Mouse (Mus musculus) gonadal fat pad, adult 2 months (tissue): ENCODE data around the gene Kcnq5. TPM values are rescaled to one million over a fixed set of nuclear protein-coding genes. Genes with fewer than 3 reads are reported as not detected.
A peak's percentile ranks its signal among the peaks of the same experiment; 100 is the strongest.
"Not testable (repeated sequence)": the region's sequence is repeated elsewhere in the genome, so short reads cannot be mapped to it uniquely, and the experiment has no call there.

Experiments used
- DNase-seq: peaks from one replicate; pipeline ENCODE4 v3.0.0-alpha.2; 2012; ENCODE audit warnings: low read depth
- polyA plus RNA-seq: library from polyadenylated mRNA; depleted of rRNA; stranded (reverse); fragments of >200 nt; gene quantifications from 2 replicates; pipeline ENCODE4 v1.2.3, GENCODE M21; 2012

Kcnq5 gene
- polyA plus RNA-seq, 1 experiment, result 0.39 TPM

- no peak for DNase-seq
Observed at GRCm38 (mm10) chr1:21838534-21838933, 123.2 kb downstream of the Kcnq5 start.

DNA sequence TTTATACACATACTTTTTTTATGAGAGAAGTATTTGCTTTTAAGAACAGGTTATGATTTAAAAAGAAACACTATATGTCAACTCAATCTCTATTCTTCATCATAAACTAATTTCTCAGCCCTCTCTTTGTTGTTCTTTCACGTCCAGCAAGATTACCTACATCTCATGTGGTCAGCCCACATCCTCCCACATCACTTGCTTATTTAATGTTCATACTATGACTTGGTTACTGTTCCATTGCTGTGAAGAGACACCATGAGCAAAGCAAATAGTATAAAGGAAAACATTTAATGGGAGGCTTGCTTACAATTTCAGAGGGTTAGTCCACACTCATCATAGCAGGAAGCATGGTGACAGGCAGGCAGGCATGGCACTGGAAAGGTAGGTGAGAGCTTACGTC lies 124.4 kb downstream of the Kcnq5 start:
- DNase-seq, result no peak

DNA sequence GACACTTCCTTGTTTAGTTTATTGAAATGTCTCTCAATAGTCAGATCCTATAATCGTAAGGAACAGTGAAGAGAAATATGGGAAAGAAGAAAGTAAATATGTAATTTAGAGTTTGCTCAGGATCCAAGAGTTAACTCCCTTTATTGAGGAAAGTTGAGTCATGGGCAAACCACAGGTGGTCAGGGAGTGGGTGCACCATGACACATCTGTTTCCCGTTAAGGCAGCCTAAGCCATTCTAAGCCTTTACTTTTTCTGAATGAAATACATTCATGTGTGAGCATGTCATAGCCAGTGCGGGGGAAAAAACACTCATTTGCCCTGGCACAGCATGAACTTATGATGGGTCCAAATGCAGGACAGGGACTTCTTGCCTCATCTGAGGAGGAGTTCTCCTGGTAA lies 125.4 kb downstream of the Kcnq5 start:
- peak; percentile 20 for DNase-seq

DNA sequence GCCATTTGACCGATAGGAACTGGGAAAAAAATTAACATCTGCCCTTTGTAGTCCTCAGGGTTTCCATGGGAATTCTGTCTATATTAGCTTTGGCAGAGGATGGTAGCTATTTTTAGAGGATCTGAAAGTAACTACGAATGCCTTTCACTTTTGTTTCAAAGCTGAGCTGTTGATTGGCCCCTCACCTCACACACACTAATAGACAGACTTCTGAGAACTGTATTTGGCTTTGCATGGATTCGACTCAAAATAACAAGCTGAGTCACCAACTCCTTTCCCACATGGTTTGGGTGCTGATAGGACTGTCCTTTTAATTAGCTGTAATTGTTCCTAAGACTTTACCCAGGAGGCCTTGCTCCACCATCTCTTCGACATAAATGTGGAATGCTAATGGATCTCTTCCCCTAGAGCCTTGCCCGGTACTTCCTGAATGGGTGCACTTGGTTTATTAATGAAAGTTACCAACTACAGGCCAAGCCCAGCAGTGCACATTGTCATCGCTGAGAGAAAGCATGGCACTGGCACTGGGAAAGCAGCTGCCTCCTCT lies 131.8 kb downstream of the Kcnq5 start:
- no peak for DNase-seq

DNA sequence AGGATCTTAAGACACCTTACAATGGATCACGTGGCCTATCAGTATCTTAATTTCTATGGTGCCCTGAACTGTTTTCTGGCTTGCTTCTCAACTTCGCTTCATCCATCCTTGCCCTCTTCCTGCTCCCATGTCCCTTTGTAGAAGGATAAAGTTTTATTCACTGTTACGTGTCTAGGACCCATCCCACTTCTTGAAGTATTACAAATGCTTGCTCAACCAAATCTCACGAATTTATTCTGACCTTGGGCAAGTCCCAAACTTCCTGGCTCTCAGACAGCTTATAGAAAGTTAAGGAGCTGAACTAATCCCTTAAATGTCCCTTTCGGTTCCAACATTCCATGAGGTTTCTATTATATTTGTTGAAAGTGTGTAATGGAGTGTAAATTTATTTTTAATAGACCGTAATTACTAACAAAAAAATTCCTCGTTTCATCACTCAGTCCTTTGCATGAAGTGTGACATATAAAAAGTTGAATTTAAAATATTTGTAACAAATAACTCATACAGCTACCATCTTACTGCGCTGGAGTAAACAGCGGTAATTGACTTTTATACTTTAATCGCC lies 141.6 kb downstream of the Kcnq5 start:
- no peak for DNase-seq

GRCm38 (mm10) chr1:21805064-21805463 lies 156.7 kb downstream of the Kcnq5 start:
- no peak for DNase-seq

DNA sequence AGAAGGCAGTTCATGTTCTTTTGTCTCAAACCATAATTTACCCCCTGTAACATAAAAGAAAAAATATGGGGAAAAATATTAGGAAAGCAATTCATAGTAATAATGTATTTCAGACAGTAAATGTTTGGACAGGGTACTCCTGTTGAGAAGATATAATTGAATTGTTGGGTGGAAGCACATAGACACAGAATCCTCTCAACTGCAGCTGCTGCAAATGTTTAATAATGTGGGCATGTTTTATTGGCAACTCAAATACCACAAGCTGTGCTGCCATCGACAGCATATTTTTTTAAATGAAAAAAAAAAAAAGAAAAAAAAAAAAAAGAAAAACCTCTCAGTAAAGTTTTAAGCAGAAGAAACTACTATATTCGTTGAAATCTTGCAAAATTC lies 157.3 kb downstream of the Kcnq5 start:
- no peak for DNase-seq

- DNase-seq, result no peak
Observed at GRCm38 (mm10) chr1:21803751-21804476, 157.8 kb downstream of the Kcnq5 start.

GRCm38 (mm10) chr1:21780746-21781145 lies 181.0 kb downstream of the Kcnq5 start:
- no peak for DNase-seq

DNA sequence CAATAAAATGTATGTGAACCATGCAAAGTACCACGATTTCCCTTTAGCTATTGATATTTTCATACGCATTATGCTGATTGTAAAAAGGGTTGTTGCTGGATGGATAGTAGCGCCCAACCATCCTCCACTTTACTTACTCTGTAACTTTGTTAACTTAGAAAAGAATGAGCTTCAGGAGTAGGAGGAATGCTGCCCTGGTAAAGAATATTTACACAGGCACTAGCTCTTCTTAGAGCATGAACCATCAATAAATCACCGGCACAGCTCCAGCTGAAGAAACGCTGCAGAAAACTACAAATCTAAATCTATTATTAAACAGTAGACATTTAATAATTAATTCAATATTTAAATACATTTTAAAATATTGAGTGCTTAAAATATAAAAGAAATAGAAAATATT lies 184.2 kb downstream of the Kcnq5 start:
- no peak for DNase-seq

- DNase-seq, result no peak
Observed at GRCm38 (mm10) chr1:21773931-21774330, 187.8 kb downstream of the Kcnq5 start.

DNA sequence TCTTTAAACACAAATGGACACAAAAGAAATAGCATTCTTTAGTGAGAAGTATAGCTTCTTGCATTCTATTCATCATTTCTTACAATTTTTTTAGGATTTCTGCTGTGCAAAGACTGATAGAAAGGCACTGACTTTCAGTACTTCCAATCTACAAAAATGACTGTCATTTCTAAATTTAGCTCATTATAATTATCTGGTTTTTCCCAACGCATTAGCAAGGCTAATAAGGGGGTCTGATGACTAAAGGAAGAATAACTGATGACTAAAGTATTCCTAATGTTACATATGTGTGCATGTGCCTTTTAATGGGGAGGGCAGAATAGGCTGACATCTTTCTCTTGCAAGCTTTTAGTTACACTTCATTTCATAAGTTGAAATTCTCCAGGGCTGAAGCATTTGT lies 191.2 kb downstream of the Kcnq5 start:
- no peak for DNase-seq

GRCm38 (mm10) chr1:21749297-21749696 lies 212.4 kb downstream of the Kcnq5 start:
- DNase-seq, result no peak

GRCm38 (mm10) chr1:21729131-21729530 lies 232.6 kb downstream of the Kcnq5 start:
- DNase-seq, result no peak

- not testable (repeated sequence) for DNase-seq
Observed at GRCm38 (mm10) chr1:21723231-21723630, 238.5 kb downstream of the Kcnq5 start.

DNA sequence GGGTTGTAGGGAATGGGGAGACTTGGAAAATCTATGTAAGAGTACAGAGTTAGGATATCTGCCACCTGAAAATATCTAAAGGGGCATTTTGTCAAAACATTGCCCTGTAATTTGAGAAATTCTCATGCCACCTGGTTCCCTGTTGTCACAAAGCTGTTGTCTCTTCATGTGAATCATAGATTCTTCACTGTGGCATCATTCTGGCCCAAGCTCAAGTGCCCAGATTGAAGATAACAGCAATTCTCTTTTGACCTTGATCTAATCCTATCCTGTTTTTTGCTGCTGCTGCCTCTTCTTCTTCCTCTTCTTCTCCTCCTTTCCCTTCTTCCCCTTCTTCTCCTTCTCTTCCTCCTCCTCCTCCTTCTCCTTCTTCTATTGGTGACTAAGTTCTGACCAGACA lies 240.5 kb downstream of the Kcnq5 start:
- DNase-seq, result no peak

DNA sequence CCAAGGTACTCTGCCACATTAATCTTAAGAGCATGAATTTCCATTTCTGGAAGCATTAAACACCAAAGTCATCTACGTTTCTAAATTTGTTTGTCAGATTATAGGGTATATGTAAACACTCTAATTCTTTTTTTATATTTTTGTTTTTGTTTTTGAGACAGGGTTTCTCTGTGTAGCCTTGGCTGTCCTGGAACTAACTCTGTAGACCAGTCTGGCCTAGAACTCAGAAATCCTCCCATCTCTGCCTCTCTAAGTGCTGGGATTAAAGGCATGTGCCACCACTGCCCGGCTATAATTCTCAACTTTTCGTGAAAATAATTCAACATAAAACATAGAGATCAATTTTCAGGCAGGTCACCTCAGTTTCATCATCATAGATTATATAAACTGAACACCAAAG lies 246.9 kb downstream of the Kcnq5 start:
- no peak for DNase-seq

DNA sequence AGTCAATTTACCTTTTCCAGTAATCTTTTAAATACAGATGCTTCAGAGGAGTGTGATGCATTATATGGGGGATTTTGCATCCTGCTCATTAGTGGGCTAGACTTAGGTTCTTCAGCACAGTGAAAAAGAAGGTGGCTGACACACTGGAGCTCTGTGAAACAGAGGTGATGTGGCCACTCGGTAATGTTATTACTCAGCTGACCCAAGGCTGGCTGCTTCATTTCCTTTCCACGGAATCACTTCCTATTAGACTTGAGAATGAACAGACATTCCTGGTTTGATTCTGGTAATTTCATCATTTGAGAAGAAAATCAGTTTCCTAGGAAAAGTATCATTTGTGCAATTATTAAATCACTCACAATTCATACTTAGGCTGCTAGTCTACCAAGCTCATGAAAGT lies 249.0 kb downstream of the Kcnq5 start:
- no peak for DNase-seq

- DNase-seq, result no peak
Observed at GRCm38 (mm10) chr1:21690458-21690857, 271.3 kb downstream of the Kcnq5 start.

DNA sequence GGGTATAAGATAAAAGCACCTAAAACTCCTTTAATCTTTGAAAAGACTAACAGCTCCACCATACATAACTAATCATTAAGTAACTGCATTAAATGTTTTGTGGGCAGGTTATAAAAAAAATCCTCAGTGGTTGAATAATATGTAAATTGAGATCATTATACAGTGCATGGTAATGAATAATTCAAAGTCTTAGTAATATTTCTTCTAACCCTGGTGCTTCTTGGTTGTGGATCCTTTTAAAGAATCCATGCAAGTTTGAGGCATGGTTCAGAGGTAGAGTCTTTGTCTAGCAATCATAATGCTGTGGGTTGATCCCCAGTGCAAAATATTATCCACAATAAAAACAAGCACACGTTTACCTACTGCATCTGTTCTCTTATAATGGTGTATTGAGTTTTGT lies 272.8 kb downstream of the Kcnq5 start:
- DNase-seq, result no peak

GRCm38 (mm10) chr1:21684444-21684843 lies 277.3 kb downstream of the Kcnq5 start:
- no peak for DNase-seq

GRCm38 (mm10) chr1:21676805-21677204 lies 284.9 kb downstream of the Kcnq5 start:
- DNase-seq, result no peak

DNA sequence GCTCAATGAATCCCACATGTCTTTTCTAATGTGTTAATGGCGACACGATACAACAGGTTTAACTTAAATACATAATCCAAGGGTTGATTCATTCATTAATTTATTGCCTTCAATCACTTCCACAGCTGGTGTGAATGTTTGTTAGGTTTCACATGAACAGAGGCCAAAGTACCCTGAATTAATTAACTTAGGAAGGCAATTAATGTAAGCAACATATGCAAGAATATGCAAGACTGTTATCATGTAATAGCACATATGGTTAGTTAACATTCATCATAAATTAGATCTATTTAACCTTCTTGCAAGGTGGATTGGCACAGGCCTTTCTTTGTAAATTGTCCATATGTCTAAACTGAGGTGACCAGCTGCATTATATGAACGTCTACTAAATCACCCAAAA lies 300.9 kb downstream of the Kcnq5 start:
- DNase-seq, result no peak

DNA sequence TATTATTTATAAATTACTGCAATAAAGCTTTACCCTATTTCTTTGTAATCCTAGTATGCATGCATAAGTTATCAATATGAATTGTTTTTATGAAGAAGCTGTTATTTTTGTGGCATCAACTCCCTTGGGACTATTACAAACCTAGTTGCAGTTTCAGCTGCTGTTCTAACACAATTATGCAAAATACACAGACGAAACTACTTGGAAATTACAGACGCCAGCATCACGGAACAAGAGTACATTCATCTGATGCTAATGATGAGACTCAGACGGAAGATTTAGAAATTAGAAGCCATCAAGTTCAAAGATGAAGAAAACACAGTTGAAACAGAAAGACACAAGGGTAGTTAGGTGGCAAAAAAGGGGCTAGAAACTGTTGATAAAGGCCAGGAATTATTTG lies 310.9 kb downstream of the Kcnq5 start:
- DNase-seq, result no peak
